Mouse (Mus musculus) liver, embryonic 16.5 days (tissue): ENCODE results near the gene Ppp1r14c. TPM values are rescaled to one million over a fixed set of nuclear protein-coding genes. Genes with fewer than 3 reads are reported as not detected.

Experiments used
- ATAC-seq: fragments of 200-750 bp; cut with Nextera tagmentation; 2 replicates; pipeline ENCODE4 v1.8.0; 2017; ENCODE audit warnings: low read depth, mild to moderate bottlenecking, moderate number of reproducible peaks, moderate library complexity
- H3K27ac ChIP-seq: fragments of 300-500 bp; sonication (generic); 2 replicates; pipeline ENCODE4 v1.5.1; 2014; ENCODE audit warnings: mild to moderate bottlenecking, low read length
- H3K27me3 ChIP-seq: fragments of 300-500 bp; sonication (generic); 2 replicates; pipeline ENCODE4 v1.6.1; 2014; ENCODE audit warnings: low read depth, low read length, mixed read lengths; ENCODE audit not compliant: control insufficient read depth, insufficient read depth
- H3K36me3 ChIP-seq: fragments of 300-500 bp; sonication (generic); 2 replicates; pipeline ENCODE4 v1.6.1; 2014; ENCODE audit warnings: mild to moderate bottlenecking; ENCODE audit not compliant: control insufficient read depth, insufficient read depth
- H3K4me1 ChIP-seq: fragments of 300-500 bp; sonication (generic); 2 replicates; pipeline ENCODE4 v1.6.1; 2014; ENCODE audit warnings: low read depth, low read length, mixed read lengths; ENCODE audit not compliant: control insufficient read depth
- H3K4me2 ChIP-seq: fragments of 300-500 bp; sonication (generic); 2 replicates; pipeline ENCODE4 v1.6.1; 2014; ENCODE audit warnings: low read depth, low read length, mixed read lengths
- H3K4me3 ChIP-seq: fragments of 300-500 bp; sonication (generic); 2 replicates; pipeline ENCODE4 v1.5.1; 2014; ENCODE audit warnings: low read depth, mild to moderate bottlenecking, low read length
- H3K9ac ChIP-seq: fragments of 300-500 bp; sonication (generic); 2 replicates; pipeline ENCODE4 v1.6.1; 2014; ENCODE audit warnings: low read depth, low read length
- H3K9me3 ChIP-seq: fragments of 300-500 bp; sonication (generic); replicated peaks from 2 replicates; pipeline ENCODE4 v1.6.1; 2016; ENCODE audit warnings: low read length; ENCODE audit not compliant: control insufficient read depth
- WGBS: fragments of 180-500 bp; shearing (Covaris S2); extraction: QIAGEN DNeasy Blood & Tissue Kit; methylation state at CpG from one replicate; pipeline ENCODE4 v1.1.7; 2014; ENCODE audit not compliant: insufficient replicate concordance; 5-methylcytosine and 5-hydroxymethylcytosine counted together
- polyA plus RNA-seq: library from polyadenylated mRNA; unstranded; fragments of >200 nt; fragmentation: Nextera tagmentation; extraction: Ambion mirVana; gene quantifications from 2 replicates; pipeline ENCODE4 v1.2.1, GENCODE M21; 2015

Gene Ppp1r14c
- polyA plus RNA-seq, 1 experiment from 2014 or later: 0.33 TPM

DNA sequence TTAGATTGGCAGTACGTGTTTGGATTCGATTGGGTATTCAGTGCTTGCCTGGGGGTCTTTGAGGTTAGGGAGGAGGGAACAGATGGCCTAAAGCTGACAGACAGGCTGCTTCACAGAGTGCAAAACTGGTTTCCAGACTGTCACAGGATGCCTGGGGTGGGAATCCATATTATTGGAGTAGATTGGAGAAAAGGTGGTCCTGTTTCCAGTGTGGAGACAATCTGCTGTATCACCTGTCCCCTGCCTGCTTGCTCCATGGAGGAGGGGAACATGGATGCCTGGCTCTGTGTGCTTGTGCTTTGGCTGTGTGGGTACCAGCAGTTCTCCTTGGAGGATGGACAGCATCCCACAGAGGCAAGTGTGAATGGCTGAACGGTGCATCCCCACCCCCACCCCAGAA is 45.4 kb downstream of the Ppp1r14c start:
- no peaks in the 10 kb centered on the region for H3K4me1 ChIP-seq
- H3K4me3 ChIP-seq: no peak overlapping the region
- 54% methylated on average over 3 of the region's 3 CpGs for WGBS
- no peaks in the 10 kb centered on the region for H3K36me3 ChIP-seq
- no peaks in the 10 kb centered on the region for H3K27me3 ChIP-seq
- ATAC-seq: no peak
- no peak overlapping the region for H3K9ac ChIP-seq
- no peak overlapping the region for H3K27ac ChIP-seq
- no peaks in the 10 kb centered on the region for H3K9me3 ChIP-seq
- H3K4me2 ChIP-seq: no peak overlapping the region

DNA sequence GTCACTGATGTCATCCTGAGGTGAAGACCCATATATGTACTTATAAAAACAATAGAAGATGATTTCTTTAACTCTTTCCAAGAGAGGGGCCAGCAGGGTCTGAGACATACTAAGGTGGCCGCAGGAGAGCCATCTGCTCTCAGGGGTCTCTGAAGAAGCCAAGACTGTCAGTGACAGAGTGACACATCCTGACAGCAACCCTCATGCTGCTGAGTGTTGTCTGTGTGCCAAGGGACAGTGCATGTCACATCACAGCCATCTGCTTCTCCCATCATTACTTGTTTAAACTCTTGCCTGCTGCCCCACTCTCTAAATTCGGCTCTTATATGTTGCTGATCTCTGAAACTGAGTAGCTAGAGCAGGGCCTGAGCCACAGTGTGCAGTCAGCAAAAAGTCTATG is 45.8 kb downstream of the Ppp1r14c start:
- Histone ChIP-seq H3K9ac (no peak overlapping the region), H3K4me2 (no peak overlapping the region), H3K27ac (no peak overlapping the region), H3K9me3 (no peaks in the 10 kb centered on the region), H3K36me3 (no peaks in the 10 kb centered on the region), H3K27me3 (no peaks in the 10 kb centered on the region), H3K4me1 (no peaks in the 10 kb centered on the region), H3K4me3 (no peak overlapping the region)
- no peak for ATAC-seq
- 37% methylated on average over 2 of the region's 2 CpGs for WGBS

DNA sequence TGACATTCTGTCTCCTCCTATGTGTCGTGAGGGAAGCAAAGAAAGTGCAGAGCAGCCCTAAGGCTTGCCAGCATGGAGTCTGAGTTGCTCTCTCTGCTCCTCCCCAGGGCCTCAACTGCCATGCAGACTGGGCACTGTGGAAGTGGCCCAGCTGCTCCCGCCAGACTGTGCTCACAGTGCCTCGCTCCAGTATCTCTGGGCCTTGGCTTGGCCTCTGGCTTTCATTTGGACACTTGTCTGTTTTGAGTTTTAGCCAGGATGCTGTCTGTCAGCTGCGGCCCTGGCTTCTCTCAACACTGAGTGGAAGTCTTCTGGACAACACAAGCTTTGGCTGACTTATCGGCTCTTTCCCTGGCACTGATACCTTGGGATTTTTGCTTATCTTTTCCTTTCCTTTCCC is 49.0 kb downstream of the Ppp1r14c start:
- ATAC-seq: no peak
- Histone ChIP-seq H3K36me3 (no peaks in the 10 kb centered on the region), H3K27me3 (no peaks in the 10 kb centered on the region), H3K4me3 (no peak overlapping the region), H3K9me3 (no peaks in the 10 kb centered on the region), H3K27ac (no peak overlapping the region), H3K4me2 (no peak overlapping the region), H3K4me1 (no peaks in the 10 kb centered on the region), H3K9ac (no peak overlapping the region)
- WGBS: 62% methylated on average over 5 of the region's 5 CpGs

DNA sequence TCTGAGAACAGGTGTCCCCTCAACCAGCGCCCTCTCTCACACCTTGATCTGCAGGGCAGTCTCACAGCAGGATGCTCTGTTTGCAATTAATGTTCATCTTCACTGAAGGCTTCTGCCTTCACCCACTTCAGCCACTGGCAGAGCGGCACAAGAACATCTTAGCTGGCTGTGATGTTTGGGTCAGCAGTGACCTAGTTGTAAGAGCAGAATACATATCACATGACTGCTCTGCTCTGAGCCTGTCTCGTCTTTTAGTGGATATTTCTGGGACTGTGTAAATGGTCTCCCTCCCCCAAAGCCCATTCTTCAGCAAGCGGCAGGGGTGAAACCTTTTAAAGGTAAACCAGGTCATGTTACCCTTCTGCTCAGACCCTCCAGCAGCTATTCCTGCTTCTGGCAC is 50.7 kb downstream of the Ppp1r14c start:
- Histone ChIP-seq H3K9me3 (no peaks in the 10 kb centered on the region), H3K4me1 (no peaks in the 10 kb centered on the region), H3K27ac (no peak overlapping the region), H3K4me2 (no peak overlapping the region), H3K4me3 (no peak overlapping the region), H3K27me3 (no peaks in the 10 kb centered on the region), H3K9ac (no peak overlapping the region), H3K36me3 (no peaks in the 10 kb centered on the region)
- 49% methylated on average over 4 of the region's 4 CpGs for WGBS
- no peak for ATAC-seq

DNA sequence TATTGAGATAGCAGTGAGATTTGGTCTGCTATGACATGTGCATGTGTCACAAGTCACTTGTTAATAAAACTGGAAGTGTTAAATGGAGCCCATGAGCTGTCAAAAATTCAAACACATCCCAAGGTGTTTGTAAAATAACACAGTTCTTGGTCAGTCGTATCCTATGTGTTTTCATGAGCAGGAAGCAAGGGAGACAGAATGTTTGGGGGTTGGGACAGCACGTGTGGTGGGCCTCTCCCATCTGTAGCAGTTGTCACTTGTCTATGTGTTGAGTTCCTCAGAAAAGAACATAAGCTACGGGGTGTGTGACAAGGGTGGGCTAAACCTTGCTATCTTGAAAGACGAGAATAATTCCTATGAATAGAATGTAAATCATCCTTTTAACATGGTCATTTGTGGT is 51.6 kb downstream of the Ppp1r14c start:
- WGBS: 27% methylated on average over 4 of the region's 4 CpGs
- no peak overlapping the region for H3K4me3 ChIP-seq
- H3K27me3 ChIP-seq: no peaks in the 10 kb centered on the region
- no peaks in the 10 kb centered on the region for H3K36me3 ChIP-seq
- H3K4me1 ChIP-seq: no peaks in the 10 kb centered on the region
- no peak overlapping the region for H3K27ac ChIP-seq
- H3K9ac ChIP-seq: no peak overlapping the region
- H3K4me2 ChIP-seq: no peak overlapping the region
- ATAC-seq: no peak
- no peaks in the 10 kb centered on the region for H3K9me3 ChIP-seq

DNA sequence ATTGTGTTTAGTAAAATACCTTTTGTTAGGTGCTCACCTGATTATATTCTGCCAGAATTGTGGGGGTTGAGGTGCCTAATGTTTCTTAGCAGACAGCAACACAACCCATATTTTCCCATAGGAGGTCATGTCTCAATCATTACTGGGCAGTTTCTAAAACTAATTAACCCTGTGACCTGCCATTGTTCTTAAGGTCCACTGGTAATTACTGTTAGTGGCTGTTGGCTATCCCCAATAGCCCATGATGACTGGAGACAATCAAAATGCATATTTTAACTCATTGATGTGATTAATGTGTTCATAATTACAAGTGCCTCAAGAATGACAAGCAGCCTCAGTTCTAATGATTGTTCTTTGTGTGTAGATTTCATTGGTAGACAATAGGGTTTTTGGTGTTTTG is 58.2 kb downstream of the Ppp1r14c start:
- Histone ChIP-seq H3K9me3 (no peaks in the 10 kb centered on the region), H3K36me3 (no peaks in the 10 kb centered on the region), H3K4me2 (no peak overlapping the region), H3K27me3 (no peaks in the 10 kb centered on the region), H3K4me3 (no peak overlapping the region), H3K4me1 (no peaks in the 10 kb centered on the region), H3K27ac (no peak overlapping the region), H3K9ac (no peak overlapping the region)
- ATAC-seq: no peak

DNA sequence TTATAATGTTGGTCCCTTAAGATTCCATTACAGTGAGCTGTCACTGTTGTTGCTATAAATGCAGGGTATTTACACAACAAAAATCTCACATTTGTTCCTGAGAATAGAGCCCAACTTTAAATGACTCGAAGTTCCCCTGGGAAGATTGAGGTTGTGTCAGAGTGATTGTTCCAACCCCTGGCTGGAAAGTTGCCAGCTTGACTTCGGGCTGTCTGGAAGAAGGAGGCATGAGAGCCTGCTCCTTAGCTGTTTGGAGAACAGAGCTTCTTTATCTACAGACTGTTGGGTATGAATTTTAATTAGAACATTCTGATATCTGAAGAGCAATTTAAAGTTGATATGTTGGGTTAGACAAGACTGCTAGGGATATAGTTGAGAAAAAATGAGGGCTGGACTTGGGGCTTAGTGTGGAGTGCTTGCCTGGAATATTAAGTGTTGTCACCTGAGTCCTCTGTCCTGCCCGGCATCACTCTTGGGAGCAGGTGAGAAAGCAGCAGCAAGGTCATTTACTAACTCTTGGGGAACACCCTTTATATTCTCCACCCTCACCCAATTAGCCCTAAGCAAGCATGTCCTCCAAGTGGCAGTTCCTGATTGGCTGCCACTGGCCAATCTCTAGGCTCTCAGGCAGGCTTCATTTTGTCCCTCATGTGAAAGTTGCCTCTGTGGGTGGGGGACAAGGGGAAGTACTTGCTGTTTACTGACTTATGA is 62.0 kb downstream of the Ppp1r14c start:
- H3K9ac ChIP-seq: no peak overlapping the region
- no peak overlapping the region for H3K27ac ChIP-seq
- no peaks in the 10 kb centered on the region for H3K36me3 ChIP-seq
- no peaks in the 10 kb centered on the region for H3K4me1 ChIP-seq
- no peaks in the 10 kb centered on the region for H3K9me3 ChIP-seq
- no peak overlapping the region for H3K4me2 ChIP-seq
- no peak overlapping the region for H3K4me3 ChIP-seq
- no peak for ATAC-seq
- 42% methylated on average over 3 of the region's 3 CpGs for WGBS
- no peaks in the 10 kb centered on the region for H3K27me3 ChIP-seq

DNA sequence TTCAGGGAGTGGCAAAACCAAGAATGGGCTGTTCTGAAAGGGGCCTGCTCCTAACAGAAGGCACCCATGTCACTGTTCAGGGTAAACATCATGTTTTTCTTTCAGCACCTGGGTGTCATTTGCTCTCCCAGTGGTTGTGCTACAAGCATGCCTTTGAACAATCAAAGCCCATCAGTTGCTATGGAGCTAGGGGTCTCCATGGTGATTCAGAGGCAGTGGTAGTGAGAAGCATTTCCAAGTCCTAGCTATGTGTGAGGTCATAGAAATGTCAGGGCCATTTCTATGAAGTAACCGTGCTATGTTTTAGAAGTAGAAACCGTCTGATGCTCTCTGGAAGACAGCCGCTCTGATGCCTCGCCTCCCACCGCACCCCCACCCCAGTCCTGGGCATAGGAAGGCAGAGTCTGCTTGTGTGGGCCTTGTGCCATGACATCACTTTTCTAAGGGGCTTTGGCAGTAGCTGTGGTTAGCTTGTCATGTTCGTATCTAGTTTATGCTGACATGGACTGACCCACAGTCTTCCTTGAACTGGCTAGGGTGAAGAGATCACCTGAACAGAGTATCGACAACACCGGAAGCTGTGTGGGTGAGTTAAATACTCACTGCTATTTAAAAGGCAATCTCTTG is 69.1 kb downstream of the Ppp1r14c start:
- no peaks in the 10 kb centered on the region for H3K9me3 ChIP-seq
- no peak overlapping the region for H3K27ac ChIP-seq

DNA sequence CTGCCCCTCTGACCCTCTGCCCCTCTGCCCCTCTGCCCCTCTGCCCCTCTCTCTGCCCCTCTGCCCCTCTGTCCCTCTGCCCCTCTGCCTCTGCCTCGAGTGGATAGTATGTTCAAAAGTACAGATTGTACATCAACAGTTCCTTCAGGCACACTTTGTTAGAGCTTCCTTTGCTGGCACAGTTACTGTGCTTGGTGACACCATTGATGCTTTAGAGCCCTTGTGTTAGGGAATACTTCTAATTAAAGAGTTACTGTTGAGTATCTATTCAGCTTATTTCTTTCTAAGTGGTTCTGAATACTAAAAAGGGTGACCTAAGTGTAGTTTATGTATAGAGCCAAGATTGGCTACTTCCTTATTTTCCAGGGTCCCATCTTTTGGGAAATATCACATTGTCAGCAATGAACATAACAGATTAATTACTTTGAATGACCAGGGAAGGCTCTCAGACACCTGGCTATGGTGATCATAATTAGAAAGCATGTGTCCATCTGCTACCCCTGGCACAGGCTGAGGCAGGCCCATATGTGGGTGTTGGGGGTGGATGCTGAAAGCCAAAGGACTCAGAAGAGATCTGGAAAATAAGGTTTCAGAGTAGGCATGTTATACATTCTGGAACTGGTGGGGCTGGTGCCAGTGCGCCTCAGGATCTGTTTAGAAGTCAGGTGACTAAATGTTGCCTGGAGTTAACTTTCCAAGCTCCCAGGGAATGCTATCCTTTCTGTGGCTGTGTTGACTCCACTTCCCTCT is 75.0 kb downstream of the Ppp1r14c start:
- no peak overlapping the region for H3K9ac ChIP-seq
- H3K9me3 ChIP-seq: no peaks in the 10 kb centered on the region
- no peak overlapping the region for H3K4me2 ChIP-seq
- no peaks in the 10 kb centered on the region for H3K36me3 ChIP-seq
- no peak for ATAC-seq
- 30% methylated on average over 2 of the region's 2 CpGs for WGBS
- H3K27ac ChIP-seq: no peak overlapping the region
- H3K4me1 ChIP-seq: no peaks in the 10 kb centered on the region
- H3K27me3 ChIP-seq: no peaks in the 10 kb centered on the region
- H3K4me3 ChIP-seq: no peak overlapping the region

More for the DNA sequence above, 69.1 kb downstream of the Ppp1r14c start:
- Histone ChIP-seq H3K4me1 (no peaks in the 10 kb centered on the region), H3K36me3 (no peaks in the 10 kb centered on the region), H3K9ac (no peak overlapping the region), H3K4me2 (no peak overlapping the region), H3K27me3 (no peaks in the 10 kb centered on the region), H3K4me3 (no peak overlapping the region)
- WGBS: 80% methylated on average over 8 of the region's 8 CpGs
- ATAC-seq: no peak
